Mouse (Mus musculus) forebrain, embryonic 14.5 days (tissue): ENCODE results near the gene Fat2. TPM values are rescaled to one million over a fixed set of nuclear protein-coding genes. Genes with fewer than 3 reads are reported as not detected.

Source experiments
- ATAC-seq: fragments of 200-750 bp; cut with Nextera tagmentation; 2 replicates; pipeline ENCODE4 v1.8.0; 2017; ENCODE audit warnings: mild to moderate bottlenecking, moderate library complexity
- DNase-seq: peaks from one replicate; pipeline ENCODE4 v3.0.0-alpha.2; 2015; ENCODE audit warnings: low spot score
- H3K27ac ChIP-seq: fragments of 300-500 bp; sonication (generic); 2 replicates; pipeline ENCODE4 v1.5.1; 2014; ENCODE audit warnings: low read depth, mild to moderate bottlenecking, control low read depth, low read length, moderate library complexity
- H3K27me3 ChIP-seq: fragments of 300-500 bp; sonication (generic); replicated peaks from 2 replicates; pipeline ENCODE4 v1.6.1; 2014; ENCODE audit warnings: low read length, control low read depth, mixed read lengths; ENCODE audit not compliant: control insufficient read depth, insufficient read depth
- H3K36me3 ChIP-seq: fragments of 300-500 bp; sonication (generic); 2 replicates; pipeline ENCODE4 v1.6.1; 2014; ENCODE audit warnings: low read length, control low read depth; ENCODE audit not compliant: control insufficient read depth, insufficient read depth
- H3K4me1 ChIP-seq: fragments of 300-500 bp; sonication (generic); 2 replicates; pipeline ENCODE4 v1.6.1; 2014; ENCODE audit warnings: antibody characterized with exemption, low read length, control low read depth; ENCODE audit not compliant: control insufficient read depth, insufficient read depth
- H3K4me2 ChIP-seq: fragments of 300-500 bp; sonication (generic); 2 replicates; pipeline ENCODE4 v1.6.1; 2014; ENCODE audit warnings: mild to moderate bottlenecking, control low read depth, low read length
- H3K4me3 ChIP-seq: fragments of 300-500 bp; sonication (generic); 2 replicates; pipeline ENCODE4 v1.5.1; 2014; ENCODE audit warnings: low read depth, low read length, control low read depth
- H3K9ac ChIP-seq: fragments of 300-500 bp; sonication (generic); 2 replicates; pipeline ENCODE4 v1.6.1; 2014; ENCODE audit warnings: mild to moderate bottlenecking, low read length, control low read depth, moderate library complexity
- H3K9me3 ChIP-seq: fragments of 300-500 bp; sonication (generic); replicated peaks from 2 replicates; pipeline ENCODE4 v1.6.1; 2016; ENCODE audit warnings: low read length, control low read depth, mixed read lengths; ENCODE audit not compliant: control insufficient read depth
- WGBS: fragments of 180-500 bp; shearing (Covaris S2); extraction: QIAGEN DNeasy Blood & Tissue Kit; methylation state at CpG from one replicate; pipeline ENCODE4 v1.1.7; 2014; 5-methylcytosine and 5-hydroxymethylcytosine counted together
- polyA plus RNA-seq: library from polyadenylated mRNA; unstranded; fragments of >200 nt; fragmentation: Nextera tagmentation; extraction: Ambion mirVana; gene quantifications from 2 replicates; pipeline ENCODE4 v1.2.1, GENCODE M21; 2014

The Fat2 gene
- polyA plus RNA-seq, 1 experiment from 2014 or later: 0.03 TPM

- Histone ChIP-seq H3K4me2 (no peak overlapping the region), H3K4me1 (no peaks in the 10 kb centered on the region), H3K36me3 (no peaks in the 10 kb centered on the region), H3K4me3 (no peak overlapping the region), H3K9me3 (no peaks in the 10 kb centered on the region), H3K9ac (no peak overlapping the region), H3K27me3 (no peaks in the 10 kb centered on the region), H3K27ac (no peak overlapping the region)
- DNase-seq: peak; percentile 52
- ATAC-seq: peak; percentile 26; the same call in 1 of the 2 replicates
- 56% methylated on average over 8 of the region's 8 CpGs for WGBS
Observed at GRCm38 (mm10) chr11:55323854-55324253, 12.5 kb downstream of the Fat2 start.

- no peak for ATAC-seq
Observed at GRCm38 (mm10) chr11:55320990-55321389, 15.4 kb downstream of the Fat2 start.

GRCm38 (mm10) chr11:55315966-55316365, 20.4 kb downstream of the Fat2 start:
- Histone ChIP-seq H3K4me1 (no peaks in the 10 kb centered on the region), H3K27me3 (no peaks in the 10 kb centered on the region), H3K9me3 (no peaks in the 10 kb centered on the region), H3K9ac (no peak overlapping the region), H3K27ac (no peak overlapping the region), H3K4me2 (no peak overlapping the region), H3K4me3 (no peak overlapping the region), H3K36me3 (no peaks in the 10 kb centered on the region)
- ATAC-seq (no peak), DNase-seq (no peak)
- WGBS: 91% methylated on average over 6 of the region's 6 CpGs

More at GRCm38 (mm10) chr11:55320990-55321389, 15.4 kb downstream of the Fat2 start:
- Histone ChIP-seq H3K9me3 (no peaks in the 10 kb centered on the region), H3K4me1 (no peaks in the 10 kb centered on the region), H3K4me3 (no peak overlapping the region), H3K9ac (no peak overlapping the region), H3K27me3 (no peaks in the 10 kb centered on the region), H3K27ac (no peak overlapping the region), H3K4me2 (no peak overlapping the region), H3K36me3 (no peaks in the 10 kb centered on the region)
- 67% methylated on average over 2 of the region's 2 CpGs for WGBS
- DNase-seq: no peak

DNA sequence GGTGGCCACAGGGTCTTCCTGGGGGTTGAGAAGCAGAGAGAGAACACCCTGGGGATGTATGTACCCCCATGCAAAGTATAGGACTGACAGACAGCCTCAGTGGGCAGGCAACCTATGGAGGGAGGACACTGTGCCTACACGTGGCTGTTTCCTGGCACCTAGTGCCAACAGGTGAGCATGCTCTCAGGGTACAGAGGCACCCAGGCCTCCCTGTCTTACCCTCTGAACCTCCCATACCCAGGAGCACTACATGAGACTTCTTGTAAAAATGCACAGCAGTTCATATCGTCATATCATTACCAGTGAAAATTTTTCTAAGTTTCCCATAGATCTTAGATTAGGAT, 21.7 kb downstream of the Fat2 start:
- 73% methylated on average over 2 of the region's 2 CpGs for WGBS
- H3K9ac ChIP-seq: no peak overlapping the region
- no peak overlapping the region for H3K27ac ChIP-seq
- no peak overlapping the region for H3K4me3 ChIP-seq
- no peaks in the 10 kb centered on the region for H3K9me3 ChIP-seq
- H3K36me3 ChIP-seq: no peaks in the 10 kb centered on the region
- DNase-seq: no peak
- ATAC-seq: no peak
- no peaks in the 10 kb centered on the region for H3K4me1 ChIP-seq
- H3K4me2 ChIP-seq: no peak overlapping the region
- H3K27me3 ChIP-seq: no peaks in the 10 kb centered on the region

GRCm38 (mm10) chr11:55313768-55314703, 22.3 kb downstream of the Fat2 start:
- ATAC-seq (no peak), DNase-seq (no peak)
- no peaks in the 10 kb centered on the region for H3K27me3 ChIP-seq
- no peaks in the 10 kb centered on the region for H3K9me3 ChIP-seq
- no peaks in the 10 kb centered on the region for H3K4me1 ChIP-seq
- no peak overlapping the region for H3K27ac ChIP-seq
- no peak overlapping the region for H3K4me2 ChIP-seq
- 27% methylated on average over 29 of the region's 29 CpGs for whole genome bisulfite sequencing
- no peak overlapping the region for H3K9ac ChIP-seq
- H3K4me3 ChIP-seq: no peak overlapping the region
- no peaks in the 10 kb centered on the region for H3K36me3 ChIP-seq

GRCm38 (mm10) chr11:55302350-55302749, 34.0 kb downstream of the Fat2 start:
- H3K4me3 ChIP-seq: no peak overlapping the region
- DNase-seq (no peak), ATAC-seq (no peak)
- WGBS: 77% methylated on average over 4 of the region's 4 CpGs
- H3K27ac ChIP-seq: no peak overlapping the region
- no peak overlapping the region for H3K4me2 ChIP-seq
- no peaks in the 10 kb centered on the region for H3K9me3 ChIP-seq
- no peak overlapping the region for H3K9ac ChIP-seq
- no peaks in the 10 kb centered on the region for H3K36me3 ChIP-seq
- H3K27me3 ChIP-seq: no peaks in the 10 kb centered on the region
- H3K4me1 ChIP-seq: no peaks in the 10 kb centered on the region

GRCm38 (mm10) chr11:55293179-55293578, 43.2 kb downstream of the Fat2 start:
- Histone ChIP-seq H3K9ac (no peak overlapping the region), H3K9me3 (no peaks in the 10 kb centered on the region), H3K36me3 (no peaks in the 10 kb centered on the region), H3K4me3 (no peak overlapping the region), H3K4me2 (no peak overlapping the region), H3K4me1 (no peaks in the 10 kb centered on the region), H3K27me3 (no peaks in the 10 kb centered on the region), H3K27ac (no peak overlapping the region)
- WGBS: 89% methylated on average over 5 of the region's 5 CpGs
- DNase-seq (no peak), ATAC-seq (no peak)

- H3K4me2 ChIP-seq: no peak overlapping the region
- DNase-seq (no peak), ATAC-seq (no peak)
- H3K36me3 ChIP-seq: no peaks in the 10 kb centered on the region
- no peaks in the 10 kb centered on the region for H3K27me3 ChIP-seq
- H3K4me1 ChIP-seq: no peaks in the 10 kb centered on the region
- H3K27ac ChIP-seq: no peak overlapping the region
- 86% methylated on average over 7 of the region's 7 CpGs for WGBS
- H3K4me3 ChIP-seq: no peak overlapping the region
- H3K9me3 ChIP-seq: no peaks in the 10 kb centered on the region
- no peak overlapping the region for H3K9ac ChIP-seq
Observed at GRCm38 (mm10) chr11:55291901-55292300, 44.5 kb downstream of the Fat2 start.

DNA sequence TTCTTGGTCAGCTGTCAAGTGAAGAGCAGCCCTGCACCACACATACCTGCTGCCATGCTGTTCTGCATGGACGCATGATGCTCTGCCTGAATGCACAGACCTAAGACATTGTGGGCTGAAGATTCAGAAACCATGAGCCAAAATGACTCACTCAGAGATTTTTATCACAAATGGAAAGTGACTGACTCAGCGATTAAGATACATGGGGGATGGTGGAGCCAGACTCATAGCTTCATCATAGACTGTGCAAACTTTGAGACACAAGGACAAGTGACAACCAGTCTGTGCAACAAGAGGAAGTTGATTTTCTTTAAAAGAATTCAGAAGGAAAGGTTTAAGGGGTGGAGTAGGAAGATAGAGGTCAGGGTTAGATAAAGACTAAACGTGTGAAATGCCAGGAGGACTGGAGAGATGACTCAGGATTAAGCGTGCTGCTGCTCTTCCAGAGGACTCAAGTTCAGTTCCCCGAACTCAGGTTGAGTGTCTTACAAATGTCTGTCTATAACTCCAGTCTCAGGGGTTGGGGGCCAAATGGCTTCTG, 46.4 kb downstream of the Fat2 start:
- H3K4me3 ChIP-seq: no peak overlapping the region
- DNase-seq: no peak
- H3K36me3 ChIP-seq: no peaks in the 10 kb centered on the region
- no peak for ATAC-seq
- H3K4me2 ChIP-seq: no peak overlapping the region
- no peak overlapping the region for H3K9ac ChIP-seq
- H3K9me3 ChIP-seq: no peaks in the 10 kb centered on the region
- H3K27me3 ChIP-seq: no peaks in the 10 kb centered on the region
- H3K4me1 ChIP-seq: no peaks in the 10 kb centered on the region
- 86% methylated on average over 5 of the region's 5 CpGs for WGBS
- H3K27ac ChIP-seq: no peak overlapping the region
